Comparison of ENCODE assay signal across 10 mouse cellular contexts in the genomic region with DNA sequence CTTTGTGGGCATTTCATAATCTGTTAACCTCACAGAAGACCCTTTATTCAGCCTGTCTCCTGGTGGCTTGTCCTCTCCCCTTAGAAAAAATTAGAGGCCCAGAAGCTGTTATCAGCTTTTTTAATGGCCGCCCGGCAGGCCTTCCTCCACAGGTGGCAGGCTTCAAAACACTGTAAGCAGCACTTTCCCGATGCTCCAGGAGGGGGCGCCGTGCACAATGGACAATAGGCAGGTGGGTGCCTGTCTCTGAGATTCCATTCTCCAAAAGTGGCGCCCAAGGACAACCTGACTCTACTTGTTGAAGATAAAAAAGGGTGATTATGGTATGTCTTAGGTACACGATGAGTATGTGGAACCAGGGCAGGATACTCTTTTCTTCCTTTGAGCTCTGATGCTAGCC.
DNase-seq lines count a peak whose midpoint lies in the region; ATAC-seq and TF ChIP-seq lines count a peak whose summit lies in the region.
"Had no signal": no experiment of that assay in that cellular context is flagged by ENCODE, and none has a peak within 500 bp of the region (broad histone marks: within the 10 kb centered on the region; RNA-seq: fewer than 3 reads in every experiment).

No protein-coding gene starts in this region.

- intact Hi-C loops in left cerebral cortex, postnatal 14 days (cut with DNase I) = loop anchor here (5.0 kb wide), 1 partner anchor 35 kb away; no protein-coding TSS in a partner anchor

- no peaks in the 10 kb centered on the region for H3K4me1 ChIP-seq in E14TG2a.4 (replicated peaks; ENCODE audit: low read depth, low read length)

- no peaks in the 10 kb centered on the region for H3K36me3 ChIP-seq in E14TG2a.4 (ENCODE audit: insufficient read depth, low read length)
- H3K36me3 ChIP-seq: G1E; neural tube, embryonic 13.5 days had no signal

- TF ChIP-seq CTCF in E14TG2a.4 (conservative IDR thresholded peaks at IDR 0.05; ENCODE audit: low read length) = peak; percentile 68

- H3K4me3 ChIP-seq in E14TG2a.4 (replicated peaks; ENCODE audit: low read length) = no peak overlapping the region
- H3K4me3 ChIP-seq: neural tube, embryonic 13.5 days had no signal

- ATAC-seq in granulocyte monocyte progenitor cell, adult 5-6 weeks (replicated peaks; ENCODE audit: poor library complexity, severe bottlenecking) = peak; percentile 75

- no peaks in the 10 kb centered on the region for H3K27me3 ChIP-seq in E14TG2a.4 (ENCODE audit: insufficient read depth, low read length)
- H3K27me3 ChIP-seq: neural tube, embryonic 13.5 days had no signal

- peak; percentile 18 for DNase-seq in gastrocnemius, adult 18-20 months (ENCODE audit: low spot score)
- DNase-seq in gastrocnemius, postnatal 25 days = no peak
- DNase-seq in cerebellum, adult 11-12 months = peak; percentile 76
- DNase-seq in left cerebral cortex, postnatal 14 days (ENCODE audit: low spot score in 2 of 2) = peak; percentile 70 to 74
- peak; percentile 28 for DNase-seq in ovary, postnatal 36 days (ENCODE audit: low spot score)
- DNase-seq in urinary bladder, postnatal 4 days (ENCODE audit: low spot score in 2 of 2) = no peak

- H3K9me3 ChIP-seq in E14TG2a.4 (ENCODE audit: low read length) = no peaks in the 10 kb centered on the region
- H3K9me3 ChIP-seq: neural tube, embryonic 13.5 days had no signal

Comparison
In these comparisons a context has a peak if more than half of its experiments do, and no peak if none do; other contexts are left out.
1. DNase-seq: peak in gastrocnemius, adult 18-20 months (single experiment), cerebellum, adult 11-12 months (single experiment), left cerebral cortex, postnatal 14 days (2 of 2) and ovary, postnatal 36 days (single experiment); none in gastrocnemius, postnatal 25 days (single experiment) and urinary bladder, postnatal 4 days (0 of 2).